8 mouse cellular contexts compared by ENCODE assay signal in the genomic region with DNA sequence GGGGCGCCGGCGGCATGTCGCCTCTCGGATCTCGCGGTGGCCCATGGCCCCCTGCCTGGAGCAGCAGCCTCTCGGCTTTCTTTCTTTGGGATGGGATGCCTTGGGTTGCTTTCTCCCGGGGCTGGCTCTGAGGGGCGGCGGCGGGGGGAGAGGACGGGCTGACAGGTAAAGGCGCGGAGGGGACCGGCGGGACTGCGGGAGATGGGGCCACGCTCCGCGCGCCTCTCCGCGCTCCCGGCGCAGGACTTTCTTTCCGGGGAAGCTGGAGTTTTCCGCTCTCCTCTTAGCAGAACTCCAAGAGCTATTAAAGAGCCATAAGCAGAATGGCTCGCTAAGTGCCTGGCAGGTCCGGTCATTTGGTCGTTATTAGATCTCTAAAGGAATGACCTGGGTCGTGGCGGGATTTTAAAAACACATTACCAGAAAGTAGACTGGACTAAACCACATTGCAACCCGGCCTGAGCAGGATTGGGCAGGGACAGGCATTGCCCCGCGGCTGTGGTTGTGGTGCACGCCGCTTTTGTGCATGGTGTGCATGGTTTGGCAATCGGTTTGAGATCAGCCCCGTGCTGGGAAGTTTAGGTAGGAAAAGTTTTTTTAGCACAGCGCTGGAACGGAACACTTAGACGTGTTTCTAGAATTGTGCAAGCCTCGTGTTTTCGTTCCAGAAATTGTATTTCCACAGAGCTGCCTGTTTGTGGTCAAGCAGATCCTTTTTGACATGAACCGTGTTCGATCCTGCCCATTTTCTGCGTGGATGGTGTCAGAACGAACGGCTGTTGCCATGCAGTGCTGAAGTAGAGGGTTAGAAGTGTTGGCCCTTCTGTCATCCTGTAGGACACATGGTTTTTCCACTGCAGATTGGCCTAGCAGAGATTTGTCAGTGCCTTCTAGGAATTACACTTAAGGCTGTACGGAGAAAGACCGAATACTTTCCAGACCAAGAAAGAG. TPM values are rescaled to one million over a fixed set of nuclear protein-coding genes. Genes with fewer than 3 reads are reported as not detected.
DNase-seq lines count a peak whose midpoint lies in the region; ATAC-seq and TF ChIP-seq lines count a peak whose summit lies in the region.

No protein-coding gene starts in this region.

- no peaks in the 10 kb centered on the region for H3K9me3 ChIP-seq in forebrain, postnatal 0 days (ENCODE audit: low read length)
- no peaks in the 10 kb centered on the region for H3K9me3 ChIP-seq in hindbrain, embryonic 16.5 days (ENCODE audit: control insufficient read depth, low read length)

- peaks cover 2% of the 10 kb centered on the region for H3K79me2 ChIP-seq in heart, adult 2 months (replicated peaks; ENCODE audit: control insufficient read depth, insufficient read depth, low read length)
- peaks cover 16% of the 10 kb centered on the region for H3K79me2 ChIP-seq in macrophage (ENCODE audit: inconsistent target)

- H3K4me2 ChIP-seq in forebrain, postnatal 0 days (ENCODE audit: low read depth), result peak overlapping the region; percentile 73
- peak overlapping the region; percentile 65 for H3K4me2 ChIP-seq in hindbrain, embryonic 16.5 days (ENCODE audit: low read length)

- peaks cover 3% of the 10 kb centered on the region for H3K4me1 ChIP-seq in heart, adult 2 months (ENCODE audit: control insufficient read depth, insufficient read depth, low read length)
- H3K4me1 ChIP-seq in cerebellum, adult 2 months (ENCODE audit: control insufficient read depth, insufficient read depth, low read length), result no peaks in the 10 kb centered on the region
- H3K4me1 ChIP-seq in forebrain, postnatal 0 days (ENCODE audit: insufficient read depth), result peaks cover 19% of the 10 kb centered on the region
- H3K4me1 ChIP-seq in hindbrain, embryonic 16.5 days (ENCODE audit: control insufficient read depth, insufficient read depth, low read depth, low read length), result peaks cover 9% of the 10 kb centered on the region

- TF ChIP-seq CTCF in heart, adult 2 months (IDR thresholded peaks at IDR 0.05), result no peak
- no peak for TF ChIP-seq CTCF in cerebellum, adult 2 months (IDR thresholded peaks at IDR 0.05; ENCODE audit: borderline replicate concordance, insufficient read depth, low read depth, low read length)
- TF ChIP-seq CTCF in forebrain, postnatal 0 days (IDR thresholded peaks at IDR 0.05; ENCODE audit: low read depth), result no peak
- no peak for TF ChIP-seq CTCF in left cerebral cortex, adult 2 months (IDR thresholded peaks at IDR 0.05)

- peak; percentile 44 for ATAC-seq in forebrain, postnatal 0 days
- peak; percentile 43 for ATAC-seq in hindbrain, embryonic 16.5 days

- H3K36me3 ChIP-seq in heart, adult 2 months (ENCODE audit: control insufficient read depth, insufficient read depth, low read length), result no peaks in the 10 kb centered on the region
- no peaks in the 10 kb centered on the region for H3K36me3 ChIP-seq in forebrain, postnatal 0 days (ENCODE audit: insufficient read depth)
- no peaks in the 10 kb centered on the region for H3K36me3 ChIP-seq in hindbrain, embryonic 16.5 days (ENCODE audit: control insufficient read depth, insufficient read depth, low read length)
- H3K36me3 ChIP-seq in macrophage (ENCODE audit: inconsistent target), result no peaks in the 10 kb centered on the region

- peak in 1 of 2 experiments; percentile 63 for DNase-seq in heart, adult 2 months
- DNase-seq in heart, postnatal 4 days, result no peak
- DNase-seq in cerebellum, adult 2 months, result peak in 1 of 2 experiments; percentile 57
- DNase-seq in forebrain, postnatal 0 days, result peak; percentile 60
- DNase-seq in left cerebral cortex, adult 2 months (ENCODE audit: extremely low spot score in 1 of 2, low spot score in 2 of 2), result peak in 1 of 2 experiments; percentile 36
- DNase-seq in skeletal muscle tissue, adult 2 months (ENCODE audit: low read depth, low spot score), result peak; percentile 10

- no peak for TF ChIP-seq POLR2A in heart, adult 2 months (IDR thresholded peaks at IDR 0.05; ENCODE audit: insufficient read depth, low read depth, low read length)
- no peak for TF ChIP-seq POLR2A in cerebellum, adult 2 months (IDR thresholded peaks at IDR 0.05; ENCODE audit: borderline replicate concordance, insufficient read depth, low read length)

- no peaks in the 10 kb centered on the region for H3K27me3 ChIP-seq in heart, adult 2 months (ENCODE audit: control insufficient read depth, insufficient read depth, low read length)
- no peaks in the 10 kb centered on the region for H3K27me3 ChIP-seq in cerebellum, adult 2 months (ENCODE audit: control insufficient read depth, insufficient read depth, low read length)
- no peaks in the 10 kb centered on the region for H3K27me3 ChIP-seq in forebrain, postnatal 0 days (ENCODE audit: insufficient read depth, low read length)
- H3K27me3 ChIP-seq in hindbrain, embryonic 16.5 days (replicated peaks; ENCODE audit: control insufficient read depth, insufficient read depth, low read length), result no peaks in the 10 kb centered on the region

- H3K9ac ChIP-seq in heart, adult 2 months (ENCODE audit: low read depth, low read length), result peak overlapping the region; percentile 83
- H3K9ac ChIP-seq in forebrain, postnatal 0 days, result peak overlapping the region; percentile 94
- H3K9ac ChIP-seq in hindbrain, embryonic 16.5 days (ENCODE audit: low read depth, low read length), result peak overlapping the region; percentile 81

- H3K4me3 ChIP-seq in heart, adult 2 months, result peak overlapping the region; percentile 81
- H3K4me3 ChIP-seq in cerebellum, adult 2 months (replicated peaks; ENCODE audit: insufficient read depth, low read depth, low read length), result peak overlapping the region; percentile 80
- peak overlapping the region; percentile 89 for H3K4me3 ChIP-seq in forebrain, postnatal 0 days (ENCODE audit: low read depth, low read length)
- H3K4me3 ChIP-seq in hindbrain, embryonic 16.5 days (ENCODE audit: low read length), result peak overlapping the region; percentile 68
- H3K4me3 ChIP-seq in left cerebral cortex, adult 2 months, result peak overlapping the region; percentile 86
- peak overlapping the region; percentile 58 for H3K4me3 ChIP-seq in macrophage (ENCODE audit: inconsistent target)

- 1% methylated on average over 51 of the region's 52 CpGs for WGBS in heart, adult 2 months
- WGBS in cerebellum, adult 2 months, result under 1% methylated on average over 52 of the region's 52 CpGs
- WGBS in forebrain, postnatal 0 days, result 1% methylated on average over 51 of the region's 52 CpGs
- WGBS in hindbrain, embryonic 16.5 days, result under 1% methylated on average over 52 of the region's 52 CpGs
- WGBS in macrophage (ENCODE audit: missing documents), result 3% methylated on average over 51 of the region's 52 CpGs

- H3K27ac ChIP-seq in heart, adult 2 months, result peak overlapping the region; percentile 95
- peak overlapping the region; percentile 65 for H3K27ac ChIP-seq in cerebellum, adult 2 months (ENCODE audit: insufficient read depth, low read length)
- peak overlapping the region; percentile 93 for H3K27ac ChIP-seq in forebrain, postnatal 0 days (ENCODE audit: low read depth, low read length)
- H3K27ac ChIP-seq in hindbrain, embryonic 16.5 days (ENCODE audit: low read depth, low read length), result peak overlapping the region; percentile 89
- peak overlapping the region; percentile 95 for H3K27ac ChIP-seq in left cerebral cortex, adult 2 months
- peak overlapping the region; percentile 32 for H3K27ac ChIP-seq in macrophage

- no peak for TF ChIP-seq EP300 in heart, adult 2 months (IDR thresholded peaks at IDR 0.05; ENCODE audit: insufficient read depth, low read depth, low read length)

- intact Hi-C loops in heart, adult 2 months (cut with DNase I), result loop anchor here (2.0 to 5.0 kb wide), 3 partner anchors 70 to 592 kb away; a partner anchor contains a TSS
- intact Hi-C loops in left cerebral cortex, adult 2 months (cut with DNase I), result loop anchor here (1.0 kb wide), 2 partner anchors 70 to 102 kb away; no protein-coding TSS in a partner anchor

RNA-seq across cellular contexts. Expression of a gene that starts 0.7 kb away (rescaled TPM):
- 1 to 10 TPM; 9.1 to 9.6 TPM for total RNA-seq in heart, adult 2 months (2021)
- polyA plus RNA-seq in heart, adult 2 months (2012; rRNA removed), result 3.2 and 8.1 TPM in 2 replicates
- 10 to 100 TPM; 17.7 to 19.8 TPM for total RNA-seq in heart, postnatal 4 days (2021)
- polyA plus RNA-seq in cerebellum, adult 2 months (2012; rRNA removed), result 10.3 and 12.2 TPM in 2 replicates
- total RNA-seq in forebrain, postnatal 0 days (2014; rRNA removed), result 44.0 and 46.5 TPM in 2 replicates
- polyA plus RNA-seq in forebrain, postnatal 0 days (2015; fragmentation: Nextera tagmentation; extraction: Ambion mirVana), result 17.4 and 18.5 TPM in 2 replicates
- 18.3 and 21.5 TPM in 2 replicates for polyA plus RNA-seq in hindbrain, embryonic 16.5 days (2015; fragmentation: Nextera tagmentation; extraction: Ambion mirVana)
- total RNA-seq in left cerebral cortex, adult 2 months (2021), result 10 to 100 TPM; 34.2 to 35.5 TPM
- 1 to 10 TPM; 2.3 to 9.4 (median 5.1) TPM for total RNA-seq in macrophage (2018; cell fraction: chromatin; rRNA removed)
- total RNA-seq in macrophage (2018; cell fraction: cytosol; rRNA removed), result 1 to 10 TPM; 4.1 to 9.9 (median 6.8) TPM
- 10 to 100 TPM in 9 of 26 experiments, 1 to 10 TPM in 17; 4.7 to 12.6 (median 8.2) TPM for total RNA-seq in macrophage (2018; cell fraction: nucleus; rRNA removed)
- polyA plus RNA-seq in macrophage (2018), result 5.6 to 8.3 TPM (median 7.4 TPM) in 3 replicates

Comparison
In these comparisons a context has a peak if more than half of its experiments do, and no peak if none do; other contexts are left out.
1. H3K27ac ChIP-seq: peak in every context shown above with its lines; median percentile 95 in heart, adult 2 months; 95 in left cerebral cortex, adult 2 months; 93 in forebrain, postnatal 0 days; 89 in hindbrain, embryonic 16.5 days; 65 in cerebellum, adult 2 months; 32 in macrophage.